Mouse (Mus musculus) heart, adult 11 months (tissue): Measurements from ENCODE around the gene Bglap.

Experiments used
- DNase-seq: peaks from one replicate; pipeline ENCODE4 v3.0.0; 2022

The Bglap gene

DNA sequence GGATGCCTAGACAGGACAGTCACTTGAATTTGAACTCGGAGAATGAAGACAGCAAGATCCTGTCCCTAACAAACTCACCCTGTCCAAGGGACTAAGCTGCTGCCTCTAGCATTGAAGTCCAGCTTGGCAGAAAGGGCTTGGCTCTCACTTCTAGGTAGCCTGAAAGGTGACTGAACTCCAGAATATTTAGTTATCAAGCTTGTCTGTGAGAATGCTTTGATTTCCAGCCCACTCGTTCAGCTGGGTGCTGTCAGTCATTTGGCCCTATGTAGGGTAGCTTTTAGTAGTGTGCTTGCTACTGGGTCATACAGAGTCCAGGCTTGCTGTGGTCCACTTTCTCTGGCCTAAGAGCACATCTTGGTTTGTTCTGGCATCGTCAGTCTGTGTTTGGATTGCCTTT is 45.3 kb downstream of the Bglap start:
- no peak for DNase-seq

DNA sequence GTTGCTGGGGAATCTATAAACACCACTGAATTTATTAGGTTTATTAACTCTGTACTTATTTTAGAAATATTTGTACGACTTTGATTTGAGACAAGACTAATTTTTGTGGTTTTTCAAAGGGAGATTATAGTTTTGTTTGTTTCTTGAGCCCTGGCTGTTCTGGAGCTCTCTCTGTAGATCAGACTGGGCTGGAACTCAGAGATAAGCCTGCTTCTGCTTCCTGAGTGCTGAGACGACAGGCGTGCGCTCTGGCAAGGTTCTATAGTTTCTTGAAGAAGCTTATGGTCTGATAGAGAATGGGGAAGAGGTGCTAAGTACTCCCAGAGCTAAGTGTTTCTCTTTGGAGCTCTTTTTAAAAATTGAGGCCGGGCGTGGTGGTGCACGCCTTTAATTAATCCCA is 45.9 kb downstream of the Bglap start:
- DNase-seq = no peak

DNA sequence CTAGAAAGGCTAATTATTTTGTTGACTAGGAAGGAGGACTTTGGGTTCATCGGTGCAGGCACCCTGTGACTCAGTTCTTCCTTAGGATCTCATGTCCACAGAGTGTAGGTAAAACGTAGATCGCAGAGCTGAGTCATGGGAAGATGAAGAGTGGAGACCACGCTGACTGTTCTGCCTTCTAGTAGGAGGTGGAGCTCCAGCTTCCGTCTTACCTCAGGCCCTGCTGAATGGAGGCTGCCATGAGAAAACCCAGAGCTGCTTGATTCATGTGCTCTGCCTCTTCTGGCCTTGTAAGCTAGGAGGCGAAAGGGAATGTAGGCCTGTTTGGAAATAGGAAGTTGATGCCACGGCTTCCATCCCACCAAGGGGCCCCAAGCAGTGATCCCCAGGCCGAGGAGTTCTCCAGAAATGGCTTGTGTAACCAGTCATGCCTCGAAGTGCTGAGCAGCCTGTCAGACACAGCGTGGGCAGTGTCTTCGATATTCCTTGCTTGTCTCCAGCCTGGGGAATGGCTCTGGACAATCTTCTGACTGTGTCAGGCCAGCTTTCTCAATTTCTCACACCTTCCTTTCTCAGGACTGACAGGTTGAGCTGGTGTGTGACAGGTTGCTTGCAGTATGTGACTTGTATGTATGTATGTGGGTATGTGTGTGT is 46.8 kb downstream of the Bglap start:
- DNase-seq = peak; percentile 92

DNA sequence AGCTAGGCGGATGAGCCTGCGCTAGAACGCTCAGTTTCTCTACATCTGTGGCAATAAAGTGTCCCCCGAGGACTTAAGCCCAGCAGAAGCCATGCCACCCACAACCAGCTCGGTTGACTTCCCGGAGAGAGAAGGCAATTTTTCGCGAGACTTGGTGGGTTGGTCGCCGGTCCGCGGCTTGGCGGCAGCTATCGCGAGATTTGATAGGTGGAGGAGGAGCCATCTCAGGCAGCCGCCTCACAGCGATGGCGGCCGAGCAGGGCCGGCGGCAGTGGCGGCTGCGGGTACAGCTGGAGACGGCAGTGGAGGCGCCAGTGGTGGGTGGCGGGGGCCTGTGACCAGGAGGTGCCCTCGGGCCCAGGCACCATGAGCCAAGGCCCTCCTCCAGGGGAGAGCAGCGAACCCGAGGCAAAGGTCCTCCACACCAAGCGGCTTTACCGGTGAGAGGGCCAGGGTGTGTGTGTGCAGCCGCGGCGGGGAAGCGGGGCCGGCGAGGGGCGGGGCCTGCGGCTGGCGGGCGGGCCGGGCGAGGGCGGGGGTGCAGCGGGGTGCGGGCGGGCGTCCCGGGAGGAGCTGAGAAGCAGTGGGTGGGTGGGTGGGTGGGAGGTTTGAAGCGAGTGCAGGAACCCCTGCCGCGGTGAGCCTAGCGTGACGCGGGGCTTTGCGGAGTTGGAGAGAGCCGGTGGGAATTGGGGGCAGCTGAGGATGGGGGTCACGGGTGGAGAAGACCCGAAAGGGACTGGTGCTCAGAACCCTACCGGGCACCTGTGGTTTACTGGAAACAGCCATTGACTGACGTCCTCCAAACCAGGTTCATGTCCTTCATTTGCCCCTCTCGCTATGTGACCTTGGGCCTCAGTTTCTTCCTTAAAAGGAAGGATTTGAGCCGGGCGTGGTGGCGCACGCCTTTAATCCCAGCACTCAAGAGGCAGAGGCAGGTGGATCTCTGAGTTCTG is 47.9 kb downstream of the Bglap start, which contains the start of the genes Tmem79 and Smg5:
TSS of gene Tmem79 (minus strand) at position 91 of the 956 bp plus-strand sequence.
TSS of gene Smg5 (plus strand) at position 203 of the 956 bp plus-strand sequence.
- peak; percentile 99 for DNase-seq

DNA sequence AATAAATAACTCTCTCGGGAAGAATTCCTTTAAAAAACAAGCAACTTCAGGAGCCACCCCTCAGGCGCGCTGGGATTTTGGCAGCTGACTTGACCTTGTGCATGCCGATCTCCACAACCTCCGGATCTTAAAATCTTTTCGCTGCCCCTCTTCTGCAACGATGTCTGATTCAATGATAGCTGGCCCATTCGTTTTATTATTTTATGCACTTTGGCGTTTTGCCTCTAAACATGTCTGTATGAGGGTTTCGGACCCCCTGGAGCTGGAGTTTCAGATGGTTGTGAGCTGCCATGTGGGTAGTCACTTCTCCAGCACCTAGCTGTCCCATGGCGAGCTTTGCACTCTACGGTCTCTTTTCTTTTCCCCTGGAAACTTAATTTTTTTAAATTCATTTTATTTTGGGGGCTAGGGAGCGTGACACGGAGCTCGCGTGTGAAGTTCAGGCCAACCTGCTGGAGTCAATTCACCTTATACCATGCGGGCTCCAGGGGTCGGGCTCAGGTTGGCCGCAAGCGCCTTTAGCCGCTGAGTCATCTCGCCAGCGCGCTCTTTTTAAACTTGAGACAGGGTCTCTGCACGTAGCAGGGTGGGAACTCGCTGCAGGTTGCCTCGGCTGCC is 48.7 kb downstream of the Bglap start:
- DNase-seq = peak; percentile 92

DNA sequence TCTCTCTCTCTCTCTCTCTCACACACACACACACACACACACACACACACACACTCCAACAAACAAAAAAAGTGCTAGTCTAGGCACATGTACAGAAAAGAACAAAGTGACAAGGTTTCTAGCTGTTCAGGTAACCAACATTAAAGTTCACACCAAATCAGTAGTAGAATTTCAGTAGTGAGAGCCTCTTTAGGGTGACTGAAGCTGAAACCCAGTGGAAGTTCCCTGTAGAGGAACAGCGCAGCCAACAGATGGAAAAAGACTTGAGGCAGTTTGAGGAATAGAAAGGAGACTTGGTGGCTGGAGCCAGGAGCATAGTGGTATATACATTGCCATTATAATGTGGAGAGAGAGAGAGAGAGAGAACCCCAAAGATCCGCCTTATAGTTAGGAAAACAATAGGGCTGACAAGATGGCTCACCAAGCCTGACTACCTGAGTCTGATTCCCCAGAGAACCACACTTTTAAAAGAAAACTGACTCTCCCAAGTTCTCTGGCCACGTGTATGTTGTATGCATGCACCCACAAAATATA is 49.3 kb downstream of the Bglap start:
- DNase-seq = no peak

DNA sequence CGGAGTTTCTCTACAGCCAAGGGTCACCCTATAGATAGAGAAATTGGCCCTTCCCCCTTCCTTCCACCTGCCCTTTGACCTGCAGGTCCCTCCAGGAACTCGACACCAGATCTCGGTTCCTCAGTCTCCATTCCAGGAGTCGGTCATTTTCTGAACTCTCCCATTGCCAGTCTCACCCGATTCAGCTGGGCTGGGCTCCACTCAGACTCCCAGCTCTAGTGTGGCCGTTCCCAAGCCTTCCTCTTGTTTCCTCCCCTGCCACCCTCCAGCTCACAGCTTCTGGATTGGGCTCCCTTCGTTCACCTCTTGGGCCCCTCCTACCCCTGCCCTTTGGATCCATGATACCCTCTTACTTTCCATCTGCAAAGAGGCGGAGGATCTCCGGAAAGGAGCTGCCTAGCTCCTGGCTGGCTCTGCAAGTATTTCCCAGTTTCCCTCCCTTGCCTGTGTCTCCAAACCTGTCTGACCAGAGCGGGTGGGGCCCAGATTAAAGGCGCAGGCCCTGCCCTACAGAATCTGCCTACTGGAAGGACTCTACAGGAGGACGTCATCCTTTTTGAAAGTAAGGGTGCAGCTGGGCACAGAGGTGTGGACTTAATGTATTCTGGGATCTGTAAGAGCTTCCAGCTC is 50.1 kb downstream of the Bglap start:
- peak; percentile 90 for DNase-seq
